Mouse (Mus musculus) ES-E14 (cell line): ENCODE measurements around the gene Slc25a34. TPM values are rescaled to one million over a fixed set of nuclear protein-coding genes. Genes with fewer than 3 reads are reported as not detected.
A peak's percentile ranks its signal among the peaks of the same experiment; 100 is the strongest.

ENCODE experiments used
- DNase-seq: peaks from one replicate; pipeline ENCODE4 v3.0.0-alpha.2; 2013; ENCODE audit warnings: low read depth, low spot score
- H3K27ac ChIP-seq: 2 replicates; pipeline ENCODE4 v1.5.1; 2012; ENCODE audit warnings: low read depth, mild to moderate bottlenecking, low read length, moderate library complexity, mixed read lengths; ENCODE audit not compliant: poor library complexity, insufficient read depth, severe bottlenecking
- H3K36me3 ChIP-seq: 2 replicates; pipeline ENCODE4 v1.6.1; 2012; ENCODE audit warnings: mild to moderate bottlenecking, low read length, moderate library complexity, mixed read lengths; ENCODE audit not compliant: control insufficient read depth, poor library complexity, insufficient read depth, severe bottlenecking
- H3K4me1 ChIP-seq, 2 experiments: fragments of 150-350 bp in 1 of 2; sonication (generic) in 1 of 2; 2 replicates each; pipeline ENCODE4 v1.6.1; 2012; ENCODE audit warnings: low read length in 2 of 2, mild to moderate bottlenecking in 1 of 2, mixed read lengths in 1 of 2; ENCODE audit not compliant: control insufficient read depth in 2 of 2, insufficient read depth in 2 of 2, poor library complexity in 1 of 2
- H3K4me3 ChIP-seq, 2 experiments: fragments of 150-350 bp in 1 of 2; sonication (generic) in 1 of 2; 2 replicates each; pipeline ENCODE4 v1.5.1; 2012; ENCODE audit warnings: low read length in 2 of 2, low read depth in 1 of 2, mild to moderate bottlenecking in 1 of 2, mixed read lengths in 1 of 2; ENCODE audit not compliant: insufficient read depth in 1 of 2, poor library complexity in 1 of 2, severe bottlenecking in 1 of 2
- H3K9ac ChIP-seq: 2 replicates; pipeline ENCODE4 v1.6.1; 2012; ENCODE audit warnings: low read depth, mild to moderate bottlenecking, low read length, mixed read lengths; ENCODE audit not compliant: poor library complexity, insufficient read depth, severe bottlenecking
- H3K9me3 ChIP-seq: fragments of 150-350 bp; sonication (generic); 2 replicates; pipeline ENCODE4 v1.6.1; 2012; ENCODE audit warnings: low read depth, mild to moderate bottlenecking, low read length; ENCODE audit not compliant: control insufficient read depth, insufficient read depth
- CHD2 ChIP-seq: IDR thresholded peaks from 2 replicates; pipeline ENCODE4 v1.6.1; 2014; ENCODE audit warnings: mild to moderate bottlenecking, low read depth, low read length, inconsistent platforms
- HCFC1 ChIP-seq: IDR thresholded peaks from 2 replicates; pipeline ENCODE4 v1.6.1; 2012; ENCODE audit warnings: low read length, inconsistent platforms, borderline replicate concordance; ENCODE audit not compliant: insufficient read depth
- MAFK ChIP-seq: IDR thresholded peaks from 2 replicates; pipeline ENCODE4 v1.6.1; 2014; ENCODE audit warnings: mild to moderate bottlenecking, low read depth, low read length, inconsistent platforms; ENCODE audit not compliant: insufficient read depth
- ZC3H11A ChIP-seq: IDR thresholded peaks from 2 replicates; pipeline ENCODE4 v1.6.1; 2012; ENCODE audit warnings: low read depth, mild to moderate bottlenecking, inconsistent platforms, low read length, borderline replicate concordance
- ZNF384 ChIP-seq: IDR thresholded peaks from 2 replicates; pipeline ENCODE4 v1.6.1; 2012; ENCODE audit warnings: low read depth, low read length, inconsistent platforms
- in situ Hi-C, 2 experiments: fragments of 600-800 bp; cut with MboI; formaldehyde crosslinking; loops; one replicate each; pipeline ENCODE4 v1.15.1; 2025; ENCODE audit warnings: low sequenced_read_pairs in 2 of 2, inconsistent platforms in 1 of 2; ENCODE audit not compliant: unreplicated experiment in 2 of 2
- total RNA-seq: library from RNA; depleted of rRNA; stranded (reverse); fragments of 300-350 nt; gene quantifications from 2 replicates; pipeline ENCODE4 v1.2.3, GENCODE M21; 2012

The Slc25a34 gene
- total RNA-seq, 1 experiment, result 0.76 TPM

GRCm38 (mm10) chr4:141618565-141619243 is 4.9 kb downstream of the Slc25a34 start, which contains the start of gene Tmem82:
Gene Tmem82 (minus strand): TSS chr4:141618633.
- no peaks in the 10 kb centered on the region for H3K9me3 ChIP-seq
- DNase-seq, result no peak
- in situ Hi-C loops, result no loop called here
- peaks cover 0 to 11% of the 10 kb centered on the region in 2 experiments; a peak in 2 of 4 replicates for H3K4me1 ChIP-seq
- peaks cover 2% of the 10 kb centered on the region; the same call in 1 of the 2 replicates for H3K36me3 ChIP-seq
- peak within 1 kb of the TSS; percentile 27; the same call in 1 of the 2 replicates for H3K27ac ChIP-seq
- TF ChIP-seq MAFK (no peak), CHD2 (no peak), ZC3H11A (0 out of 2 replicates have a peak, but pooled peaks have one; percentile 7), ZNF384 (peak; percentile 96), HCFC1 (no peak)
- H3K4me3 ChIP-seq, result peak within 1 kb of the TSS; percentile 64 to 72
- peak within 1 kb of the TSS; percentile 76 for H3K9ac ChIP-seq

- Histone ChIP-seq H3K9ac (peak overlapping the region; percentile 76), H3K36me3 (peaks cover 2% of the 10 kb centered on the region; the same call in 1 of the 2 replicates), H3K27ac (peak overlapping the region; percentile 27; the same call in 1 of the 2 replicates), H3K9me3 (no peaks in the 10 kb centered on the region), H3K4me3 (peak overlapping the region; percentile 64 to 72), H3K4me1 (peaks cover 0 to 9% of the 10 kb centered on the region in 2 experiments; a peak in 1 of 4 replicates)
- in situ Hi-C loops, result no loop called here
- no peak for DNase-seq
- TF ChIP-seq ZC3H11A (no peak), ZNF384 (no peak), MAFK (no peak), CHD2 (no peak), HCFC1 (no peak)
Measured at GRCm38 (mm10) chr4:141617863-141618564, 5.6 kb downstream of the Slc25a34 start.

DNA sequence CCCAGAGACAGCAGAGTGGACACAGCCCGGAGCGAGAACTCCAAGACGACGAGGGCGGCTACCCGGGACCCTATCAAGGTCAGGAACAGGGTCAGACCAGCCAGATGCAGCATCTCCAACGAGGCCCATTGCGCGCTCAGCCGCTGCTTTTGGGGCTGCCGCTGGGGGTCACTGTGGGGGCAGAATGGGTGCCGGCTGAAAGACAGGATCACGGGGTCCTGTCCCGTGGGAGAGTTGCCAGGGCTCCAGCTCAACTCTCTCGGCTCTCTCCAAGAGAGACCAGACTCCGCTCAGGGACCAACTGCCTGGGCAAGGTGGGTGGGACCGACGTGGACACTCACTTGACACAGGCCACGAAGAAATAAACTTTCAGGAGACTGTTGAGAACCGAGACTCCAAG is 6.3 kb downstream of the Slc25a34 start:
- H3K4me1 ChIP-seq, result peaks cover 0 to 9% of the 10 kb centered on the region in 2 experiments; a peak in 1 of 4 replicates
- H3K27ac ChIP-seq, result peak overlapping the region; percentile 27; the same call in 1 of the 2 replicates
- H3K36me3 ChIP-seq, result peaks cover 2% of the 10 kb centered on the region; the same call in 1 of the 2 replicates
- in situ Hi-C loops, result no loop called here
- peak; percentile 30; the same call in 1 of the 2 replicates for TF ChIP-seq HCFC1
- no peak for TF ChIP-seq ZC3H11A
- no peak for TF ChIP-seq CHD2
- TF ChIP-seq MAFK, result no peak
- peak; percentile 72 for DNase-seq
- H3K9me3 ChIP-seq, result no peaks in the 10 kb centered on the region
- H3K4me3 ChIP-seq, result peak overlapping the region; percentile 64 to 72
- H3K9ac ChIP-seq, result peak overlapping the region; percentile 76

DNA sequence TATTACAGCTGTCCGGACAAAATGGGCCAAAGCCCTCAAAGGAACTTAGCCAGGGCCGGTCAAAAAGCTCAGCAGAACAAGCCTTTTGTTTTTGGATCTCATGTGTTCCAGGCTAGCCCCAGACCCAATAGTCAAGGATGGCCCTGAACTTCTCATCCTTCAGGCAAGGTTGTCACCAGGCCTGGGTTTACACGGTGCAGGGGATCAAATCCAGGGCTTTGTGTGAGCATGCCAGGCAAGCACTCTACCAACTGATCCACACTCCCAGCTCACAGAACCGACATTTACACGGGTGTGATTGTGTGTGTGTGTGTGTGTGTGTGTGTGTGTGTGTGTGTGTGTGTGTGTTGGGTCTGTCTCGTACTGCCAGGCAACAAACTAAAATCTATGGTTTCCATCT is 6.8 kb downstream of the Slc25a34 start:
- H3K9ac ChIP-seq, result no peak overlapping the region
- in situ Hi-C loops, result no loop called here
- no peak overlapping the region for H3K27ac ChIP-seq
- no peak overlapping the region for H3K4me3 ChIP-seq
- H3K36me3 ChIP-seq, result peaks cover 2% of the 10 kb centered on the region; the same call in 1 of the 2 replicates
- no peak for DNase-seq
- TF ChIP-seq ZNF384, result no peak
- TF ChIP-seq HCFC1, result no peak
- TF ChIP-seq CHD2, result no peak
- no peak for TF ChIP-seq MAFK
- no peak for TF ChIP-seq ZC3H11A
- H3K4me1 ChIP-seq, result peaks cover 0 to 9% of the 10 kb centered on the region in 2 experiments; a peak in 1 of 4 replicates
- no peaks in the 10 kb centered on the region for H3K9me3 ChIP-seq
